Mouse (Mus musculus): Measurements from ENCODE around the gene Arid1b.
A peak's percentile ranks its signal among the peaks of the same experiment; 100 is the strongest.

Gene Arid1b

DNA sequence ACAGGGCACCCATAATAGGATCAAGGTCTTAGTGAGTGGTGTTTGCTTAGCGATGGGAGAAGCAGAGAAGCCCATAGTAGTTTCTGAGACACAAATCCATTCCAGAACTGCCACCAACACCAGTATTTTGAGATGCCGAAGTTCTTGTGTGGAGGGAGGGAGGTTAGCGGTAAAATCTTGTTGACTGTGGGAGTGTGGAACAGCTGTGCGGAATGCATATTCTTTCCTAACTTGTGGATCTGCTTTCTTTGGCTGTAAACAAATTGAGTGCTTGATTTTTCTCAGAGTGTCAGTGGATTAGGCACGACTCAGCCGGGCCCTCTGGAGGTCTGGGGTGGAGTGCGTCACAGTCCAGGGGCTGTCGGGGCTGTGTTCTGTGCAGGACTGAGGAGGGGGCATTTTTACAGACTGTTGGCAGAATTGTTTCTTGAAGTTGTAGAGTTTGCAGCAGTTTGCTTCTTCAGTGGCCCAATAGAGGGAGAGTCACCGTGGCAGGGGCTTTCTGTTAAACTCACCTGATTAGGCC lies 27.9 kb downstream of the Arid1b start:
- no peak for DNase-seq

DNA sequence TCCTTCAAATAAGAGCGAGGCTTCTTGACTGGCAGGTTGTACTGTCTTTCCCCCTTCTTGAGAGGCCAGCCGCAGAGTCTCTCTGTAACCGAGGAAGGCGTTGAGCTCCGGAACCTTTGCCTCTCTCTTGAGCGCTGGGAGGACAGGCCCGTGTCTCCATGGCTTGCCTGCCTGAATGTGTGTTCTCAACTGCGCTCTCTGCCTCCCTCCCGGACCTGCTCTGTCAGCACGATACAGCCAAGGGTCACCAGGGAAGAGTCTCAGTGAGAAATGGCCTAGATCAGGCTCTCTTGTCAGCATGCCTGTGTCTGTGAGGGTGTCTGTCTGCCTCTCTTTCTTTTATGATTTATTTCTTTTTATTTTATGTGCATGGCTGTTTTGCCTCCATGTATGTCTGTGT lies 29.6 kb downstream of the Arid1b start:
- DNase-seq: no peak

GRCm38 (mm10) chr17:5025400-5025799 lies 31.3 kb downstream of the Arid1b start:
- no peak for DNase-seq

DNA sequence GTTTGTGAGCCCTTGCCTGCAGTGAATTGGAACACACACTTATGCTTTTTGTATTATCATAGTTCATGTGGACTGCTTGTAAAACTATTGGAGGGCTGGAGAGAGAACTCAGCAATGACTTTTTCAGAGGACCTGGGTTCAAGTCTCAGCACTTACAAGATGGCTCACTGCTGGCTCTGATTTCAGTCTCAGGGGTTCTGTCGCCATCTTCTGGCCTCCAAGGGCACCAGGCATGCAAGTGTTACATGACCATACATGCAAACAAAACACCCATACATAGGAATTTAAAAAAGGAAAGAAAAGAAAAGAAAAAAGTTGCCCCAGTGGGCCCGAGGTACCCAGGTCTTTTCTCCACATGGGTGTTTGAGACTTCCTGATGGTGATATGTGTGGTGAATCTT lies 32.4 kb downstream of the Arid1b start:
- DNase-seq: no peak

GRCm38 (mm10) chr17:5029148-5029547 lies 35.0 kb downstream of the Arid1b start:
- no peak for DNase-seq

- DNase-seq: no peak
Measured at GRCm38 (mm10) chr17:5030290-5030689, 36.2 kb downstream of the Arid1b start.

GRCm38 (mm10) chr17:5033346-5033745 lies 39.2 kb downstream of the Arid1b start:
- no peak for DNase-seq

GRCm38 (mm10) chr17:5034201-5034600 lies 40.1 kb downstream of the Arid1b start:
- DNase-seq: no peak

DNA sequence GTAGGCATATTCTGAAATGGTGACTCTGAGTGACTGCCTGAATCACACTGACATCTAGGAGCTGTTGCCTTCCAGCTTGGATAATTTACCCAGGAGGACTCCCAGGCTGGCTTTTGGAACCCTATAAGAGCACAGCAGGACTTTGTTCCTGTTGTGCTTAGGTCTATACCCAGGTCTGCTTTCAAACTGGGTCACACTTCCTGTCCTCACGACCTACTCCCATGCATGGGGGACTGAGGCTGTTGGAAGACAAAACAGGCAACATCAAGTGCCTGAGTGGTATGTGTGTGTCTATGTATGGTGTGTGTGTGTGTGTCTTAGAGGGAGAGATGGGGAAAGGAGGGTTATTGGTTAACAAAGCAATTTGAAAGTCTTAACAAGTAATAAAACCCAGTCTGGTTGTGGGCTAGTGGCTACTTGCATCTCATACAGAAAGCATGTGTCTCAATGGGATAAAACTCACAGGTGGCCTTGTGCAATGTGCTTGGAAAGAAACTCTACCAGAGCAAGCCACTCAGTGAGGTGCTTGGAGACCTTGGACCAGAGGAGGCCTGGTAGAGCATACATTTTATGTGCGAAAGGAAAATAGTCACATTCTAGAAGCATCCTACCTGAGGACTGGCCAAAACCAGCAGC lies 42.2 kb downstream of the Arid1b start:
- no peak for DNase-seq

GRCm38 (mm10) chr17:5037199-5037598 lies 43.1 kb downstream of the Arid1b start:
- DNase-seq: no peak

DNA sequence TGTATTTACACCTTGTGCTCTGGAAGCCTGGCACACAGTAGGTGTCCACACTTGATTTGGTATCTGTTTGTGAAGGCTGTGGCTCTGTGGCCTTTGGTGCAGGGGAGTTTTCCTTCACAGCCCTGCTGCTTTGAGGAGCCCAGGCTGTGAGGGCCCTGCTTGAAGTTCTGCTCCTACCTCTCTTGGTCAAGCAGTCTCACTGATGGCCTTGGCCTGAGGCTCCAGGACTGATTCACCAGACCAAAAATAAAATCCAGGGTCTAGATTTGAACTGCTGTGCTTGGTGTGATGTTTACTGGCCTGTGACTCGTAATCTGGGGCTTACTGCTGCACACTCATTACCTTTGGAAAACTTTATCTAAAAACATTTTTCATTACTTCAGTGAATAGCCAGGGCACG lies 45.7 kb downstream of the Arid1b start:
- no peak for DNase-seq

DNA sequence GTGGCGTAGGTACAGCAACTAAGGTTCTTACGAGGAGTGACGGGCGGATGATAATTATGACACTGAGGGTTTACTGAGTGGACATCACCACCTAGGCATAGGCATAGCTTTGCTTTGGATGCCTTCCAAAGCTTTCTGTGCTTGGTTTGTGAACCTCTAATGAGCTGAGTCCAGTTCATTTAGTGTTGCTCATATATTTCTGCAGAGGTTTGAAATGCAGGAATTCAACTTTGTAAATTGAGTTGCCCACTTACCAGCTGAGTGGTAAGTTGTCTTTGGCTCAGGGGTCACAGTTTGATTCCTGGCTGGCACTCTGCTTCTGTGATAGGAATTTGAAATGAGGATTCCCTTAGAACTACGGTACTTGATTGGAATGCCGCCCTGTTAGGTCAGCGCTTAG lies 49.7 kb downstream of the Arid1b start:
- no peak for DNase-seq

DNA sequence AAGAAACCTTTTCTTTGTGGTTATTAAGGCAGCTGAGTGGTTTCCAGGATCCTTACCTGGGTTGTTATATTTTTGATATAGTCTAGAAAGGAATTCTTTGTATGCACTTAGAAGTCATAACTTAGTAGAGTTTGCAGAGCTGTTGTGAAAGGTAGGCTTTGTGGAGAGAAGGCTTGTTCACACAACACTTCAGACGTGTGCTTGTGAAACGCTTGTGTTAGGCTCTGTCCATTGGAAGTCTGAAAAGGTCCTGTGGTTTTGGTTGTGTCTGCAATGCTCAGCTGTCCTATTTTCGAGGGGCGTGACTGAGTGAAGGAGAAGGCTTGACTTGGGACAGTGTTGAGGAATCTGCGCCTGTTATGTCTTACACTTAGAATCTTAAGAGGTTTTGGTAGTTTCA lies 51.5 kb downstream of the Arid1b start:
- DNase-seq: no peak

DNA sequence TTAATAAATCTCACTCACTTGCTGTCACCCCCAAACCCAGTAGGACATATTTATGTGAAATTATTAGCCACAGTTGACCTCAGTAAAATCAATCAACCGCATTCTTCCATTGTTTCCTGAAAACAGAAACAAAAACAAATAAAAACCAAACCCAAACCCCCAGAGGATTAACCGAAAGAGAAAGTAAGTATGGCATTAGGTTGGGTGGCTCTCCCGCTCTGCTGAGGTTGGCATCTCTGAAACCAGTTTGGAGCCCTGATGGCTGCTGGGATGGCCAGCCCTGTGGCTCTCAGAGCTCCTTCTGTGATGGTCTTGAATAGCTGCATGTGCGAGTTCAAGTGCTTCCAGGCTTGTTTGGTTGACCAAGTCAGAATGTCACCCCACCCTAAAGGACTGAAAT lies 53.2 kb downstream of the Arid1b start:
- DNase-seq: no peak

GRCm38 (mm10) chr17:5050266-5050665 lies 56.1 kb downstream of the Arid1b start:
- no peak for DNase-seq

DNA sequence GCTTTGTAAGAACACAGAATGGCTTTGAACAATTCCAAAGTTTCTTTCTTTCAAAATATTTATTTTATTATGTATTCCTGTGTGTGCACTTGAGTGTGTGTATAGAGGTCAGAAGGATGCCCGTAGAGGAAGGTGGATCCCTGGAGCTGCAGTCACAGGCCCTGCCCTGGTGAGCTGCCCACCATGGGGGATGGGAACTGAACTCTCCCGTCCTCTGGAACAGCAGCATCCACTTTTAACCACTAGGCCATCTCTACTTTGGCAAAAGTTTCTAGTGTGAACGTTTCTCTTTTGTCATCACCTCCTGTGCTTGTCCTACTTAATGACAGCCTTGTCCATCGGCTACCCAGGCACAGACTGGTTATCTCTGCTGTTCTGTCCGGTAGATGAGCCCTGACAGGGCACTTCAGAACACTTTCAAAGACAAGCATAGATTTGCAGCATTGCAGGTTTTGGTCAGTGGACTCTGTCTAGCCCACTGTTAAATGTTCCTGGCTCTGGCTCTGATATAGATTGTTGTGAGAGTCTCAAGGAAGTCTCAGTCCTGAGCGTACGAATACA lies 56.9 kb downstream of the Arid1b start:
- DNase-seq: no peak

DNA sequence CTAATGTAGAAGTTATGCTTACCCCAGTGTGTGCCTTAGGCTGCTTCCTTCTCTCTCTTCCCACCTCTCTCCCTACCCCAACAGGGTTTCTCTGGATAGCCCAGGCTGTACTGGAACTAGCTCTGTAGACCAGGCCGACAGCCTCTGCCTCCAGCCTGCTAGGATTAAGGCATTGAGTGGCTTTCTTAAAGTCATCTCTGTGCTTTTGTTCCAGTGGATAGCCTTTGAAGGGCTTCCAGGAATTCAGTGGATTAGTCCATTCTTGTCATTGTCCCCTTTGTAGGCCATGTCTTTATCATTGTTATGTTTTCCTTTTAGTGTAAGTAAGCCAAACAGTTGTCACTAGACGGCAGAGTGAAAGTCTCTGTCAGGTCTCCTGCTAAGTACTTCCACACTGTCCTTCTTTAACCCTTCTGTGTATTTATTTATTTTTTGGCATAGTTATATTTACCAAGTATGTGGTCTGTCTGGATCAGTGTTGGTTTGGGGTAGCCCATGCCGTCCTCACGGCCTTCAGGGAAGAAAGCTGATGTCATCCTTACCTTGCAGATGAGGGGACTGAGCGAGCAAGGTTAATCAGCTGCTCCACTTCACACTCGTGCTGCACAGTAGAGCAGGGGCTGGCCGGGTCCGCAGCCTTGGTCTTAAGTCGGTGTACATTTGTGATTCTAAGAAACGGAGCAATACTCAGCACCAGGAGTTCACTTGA lies 58.1 kb downstream of the Arid1b start:
- DNase-seq: no peak

DNA sequence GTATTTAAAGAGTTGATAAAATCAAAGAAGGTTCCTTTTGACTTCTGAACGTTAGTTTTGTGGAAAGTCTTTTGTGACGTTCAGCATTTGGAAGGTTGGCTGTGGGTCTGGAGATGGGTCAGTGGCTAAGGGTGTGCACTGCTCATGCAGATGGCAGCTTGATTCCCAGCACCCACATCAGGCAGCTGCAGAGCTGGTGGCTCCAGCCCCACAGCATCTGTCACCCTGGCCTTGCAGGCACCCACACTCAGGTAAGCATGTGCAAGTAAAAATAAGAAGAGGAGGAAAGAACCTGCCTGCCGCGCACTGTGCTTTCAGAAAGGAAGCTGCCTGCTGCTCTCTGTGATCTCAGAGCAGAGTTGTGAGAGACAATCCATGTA lies 58.7 kb downstream of the Arid1b start:
- DNase-seq: no peak

- DNase-seq: no peak
Measured at GRCm38 (mm10) chr17:5053201-5053600, 59.1 kb downstream of the Arid1b start.

DNA sequence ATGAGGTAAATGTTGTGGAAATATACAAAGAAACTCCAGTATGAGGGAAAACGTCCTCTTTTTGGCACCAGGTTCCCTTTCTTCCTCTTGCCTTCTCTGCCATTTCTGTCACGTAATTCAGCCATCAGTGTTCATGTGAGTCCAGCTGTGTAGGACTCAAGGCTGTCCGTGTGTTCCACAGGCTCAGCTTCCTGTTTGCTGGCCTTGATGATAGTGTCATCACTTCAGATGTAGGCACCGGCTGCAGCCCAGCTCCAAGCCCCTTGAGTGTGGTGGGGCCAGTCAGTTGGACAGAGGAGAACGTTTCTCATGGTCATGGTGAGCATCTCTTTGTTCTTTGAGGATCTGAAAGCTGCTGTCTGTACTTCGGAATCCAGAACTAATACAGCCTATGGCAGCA lies 61.3 kb downstream of the Arid1b start:
- no peak for DNase-seq

GRCm38 (mm10) chr17:5056654-5057053 lies 62.5 kb downstream of the Arid1b start:
- DNase-seq: peak; percentile 48 to 71

DNA sequence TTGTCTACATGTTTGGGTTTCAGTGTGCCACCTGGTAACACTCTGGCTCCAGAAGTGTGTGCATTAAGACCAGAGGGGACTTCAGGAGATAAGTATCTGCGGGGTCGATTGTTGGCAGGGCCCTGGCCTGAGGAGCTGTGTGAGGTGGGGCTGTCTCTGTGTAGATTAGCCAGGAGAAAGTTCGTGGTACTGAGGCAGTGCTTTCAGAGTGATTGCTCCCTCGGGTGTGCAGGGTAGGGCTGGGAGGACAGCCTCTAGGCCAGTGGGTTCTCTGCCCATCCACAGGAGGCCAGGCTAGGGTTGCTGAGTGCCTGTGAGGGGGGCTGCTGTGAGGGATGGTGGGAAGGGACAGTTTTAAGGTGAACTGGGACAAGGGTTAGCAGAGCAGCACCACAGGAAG lies 63.2 kb downstream of the Arid1b start:
- DNase-seq: no peak

GRCm38 (mm10) chr17:5057944-5058720 lies 64.0 kb downstream of the Arid1b start:
- DNase-seq: peak; percentile 59 to 68

All from cerebellum, postnatal 10 days (tissue).